10 mouse cellular contexts compared by ENCODE assay signal in genomic region chr16:18144201-18144600, GRCm38 (mm10). TPM values are rescaled to one million over a fixed set of nuclear protein-coding genes. Genes with fewer than 3 reads are reported as not detected.
DNase-seq lines count a peak whose midpoint lies in the region; ATAC-seq and TF ChIP-seq lines count a peak whose summit lies in the region.
"Had no signal": no experiment of that assay in that cellular context is flagged by ENCODE, and none has a peak within 500 bp of the region (broad histone marks: within the 10 kb centered on the region; RNA-seq: fewer than 3 reads in every experiment).

No protein-coding gene starts in this region.

- TF ChIP-seq CTCF in hindbrain, postnatal 0 days (IDR thresholded peaks at IDR 0.05; ENCODE audit: low read depth) = no peak

- peak; percentile 74 to 89 for DNase-seq in frontal cortex, adult 2 months (ENCODE audit: extremely low spot score in 1 of 2, low spot score in 1 of 2)
- no peak for DNase-seq in frontal cortex, postnatal 14 days (ENCODE audit: low spot score in 2 of 2)
- DNase-seq in adrenal gland, postnatal 25 days = peak; percentile 59
- DNase-seq in hindbrain, postnatal 0 days (ENCODE audit: low spot score) = peak; percentile 80
- peak; percentile 12 for DNase-seq in lung, postnatal 25 days (ENCODE audit: low spot score)
- DNase-seq in thymus, postnatal 4 days = peak; percentile 75
- no peak for DNase-seq in embryo, embryonic 10 days (ENCODE audit: low spot score)

- H3K27ac ChIP-seq in hindbrain, postnatal 0 days = no peak overlapping the region
- H3K27ac ChIP-seq: limb, embryonic 13.5 days had no signal

- ATAC-seq in hindbrain, postnatal 0 days = 0 out of 2 replicates have a peak, but pooled peaks have one; percentile 25
- ATAC-seq in CD4-positive, CD25-positive, alpha-beta regulatory T cell, adult 4 months = no peak

- no peaks in the 10 kb centered on the region for H3K36me3 ChIP-seq in hindbrain, postnatal 0 days (ENCODE audit: insufficient read depth, low read length)
- H3K36me3 ChIP-seq: limb, embryonic 13.5 days had no signal

- WGBS in hindbrain, postnatal 0 days = 27% methylated on average over 8 of the region's 8 CpGs

- H3K4me2 ChIP-seq in hindbrain, postnatal 0 days (ENCODE audit: low read depth, low read length) = no peak overlapping the region
- H3K4me2 ChIP-seq: limb, embryonic 13.5 days had no signal

- H3K4me1 ChIP-seq in hindbrain, postnatal 0 days (ENCODE audit: insufficient read depth, low read length) = peaks cover 29% of the 10 kb centered on the region

- H3K9ac ChIP-seq in hindbrain, postnatal 0 days (replicated peaks; ENCODE audit: low read length) = no peak overlapping the region
- H3K9ac ChIP-seq: limb, embryonic 13.5 days had no signal

- H3K4me3 ChIP-seq in hindbrain, postnatal 0 days (ENCODE audit: low read length) = no peak overlapping the region
- H3K4me3 ChIP-seq: limb, embryonic 13.5 days had no signal

- no peaks in the 10 kb centered on the region for H3K27me3 ChIP-seq in hindbrain, postnatal 0 days (ENCODE audit: insufficient read depth, low read length)
- H3K27me3 ChIP-seq: limb, embryonic 13.5 days had no signal

- no peaks in the 10 kb centered on the region for H3K9me3 ChIP-seq in hindbrain, postnatal 0 days (ENCODE audit: low read length)
- H3K9me3 ChIP-seq: limb, embryonic 13.5 days had no signal

RNA-seq across cellular contexts. Expression of gene Rtn4r, which starts 16.8 kb away (rescaled TPM):
- 125 and 142 TPM in 2 replicates for polyA plus RNA-seq in frontal cortex, adult 2 months (2012; rRNA removed)
- not detected in 2 replicates for total RNA-seq in adrenal gland, postnatal 25 days (2021)
- total RNA-seq in hindbrain, postnatal 0 days (2014; rRNA removed) = 38.2 and 55.7 TPM in 2 replicates
- polyA plus RNA-seq in hindbrain, postnatal 0 days (2015; fragmentation: Nextera tagmentation; extraction: Ambion mirVana) = 20.4 and 23.1 TPM in 2 replicates
- not detected for polyA plus RNA-seq in CD4-positive, CD25-positive, alpha-beta regulatory T cell, adult 4 months (2017; shearing (Covaris generic))
- total RNA-seq: CH12.LX had no signal

RNA-seq across cellular contexts. Expression of gene Prodh, which starts 54.2 kb away (rescaled TPM):
- polyA plus RNA-seq in frontal cortex, adult 2 months (2012; rRNA removed) = 54.6 and 55.5 TPM in 2 replicates
- total RNA-seq in adrenal gland, postnatal 25 days (2021) = 41.8 and 67.7 TPM in 2 replicates
- total RNA-seq in hindbrain, postnatal 0 days (2014; rRNA removed) = 10.6 and 16.7 TPM in 2 replicates
- 7.4 and 8.7 TPM in 2 replicates for polyA plus RNA-seq in hindbrain, postnatal 0 days (2015; fragmentation: Nextera tagmentation; extraction: Ambion mirVana)
- 10 to 100 TPM in 1 of 2 experiments, 1 to 10 TPM in 1; 5.7 to 11.1 TPM for polyA plus RNA-seq in CD4-positive, CD25-positive, alpha-beta regulatory T cell, adult 4 months (2017; shearing (Covaris generic))

Comparison
In these comparisons a context has a peak if more than half of its experiments do, and no peak if none do; other contexts are left out.
1. DNase-seq: peak in frontal cortex, adult 2 months (2 of 2), adrenal gland, postnatal 25 days (single experiment), hindbrain, postnatal 0 days (single experiment), lung, postnatal 25 days (single experiment) and thymus, postnatal 4 days (single experiment); none in frontal cortex, postnatal 14 days (0 of 2) and embryo, embryonic 10 days (single experiment).
2. RNA of gene Rtn4r, which starts 16.8 kb away (polyA plus RNA-seq): 125 to 142 TPM in frontal cortex, adult 2 months and 20.4 to 23.1 TPM in hindbrain, postnatal 0 days; not detected in CD4-positive, CD25-positive, alpha-beta regulatory T cell, adult 4 months; every median in the first group is over 10 times any median in the second.